Mouse (Mus musculus) spleen, adult 12 weeks (tissue): ENCODE data around the gene Olfr1367.
"Not testable (repeated sequence)": the region's sequence is repeated elsewhere in the genome, so short reads cannot be mapped to it uniquely, and the experiment has no call there.

Experiments used
- DNase-seq: peaks from one replicate; pipeline ENCODE4 v3.0.0; 2022; ENCODE audit warnings: low spot score

The Olfr1367 gene

DNA sequence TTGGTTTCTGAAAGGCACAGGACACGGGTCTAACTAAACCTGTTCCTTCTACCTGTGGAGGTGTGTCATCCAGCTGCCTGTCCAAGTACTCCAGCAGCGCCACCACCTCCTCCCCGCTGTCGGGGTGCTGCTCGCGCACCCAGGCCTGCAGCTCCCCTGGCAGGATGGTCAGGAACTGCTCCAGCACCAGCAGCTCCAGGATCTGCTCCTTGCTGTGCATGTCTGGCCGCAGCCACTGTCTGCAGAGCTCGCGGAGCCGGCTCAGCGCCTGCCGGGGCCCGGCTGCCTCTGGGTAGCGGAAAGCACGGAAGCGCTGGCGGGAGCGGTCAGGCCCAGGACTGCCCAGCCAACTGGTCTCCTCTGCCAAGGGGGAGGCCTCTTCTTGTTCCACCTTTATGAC is 49.3 kb downstream of the Olfr1367 start:
- not testable (repeated sequence) for DNase-seq

DNA sequence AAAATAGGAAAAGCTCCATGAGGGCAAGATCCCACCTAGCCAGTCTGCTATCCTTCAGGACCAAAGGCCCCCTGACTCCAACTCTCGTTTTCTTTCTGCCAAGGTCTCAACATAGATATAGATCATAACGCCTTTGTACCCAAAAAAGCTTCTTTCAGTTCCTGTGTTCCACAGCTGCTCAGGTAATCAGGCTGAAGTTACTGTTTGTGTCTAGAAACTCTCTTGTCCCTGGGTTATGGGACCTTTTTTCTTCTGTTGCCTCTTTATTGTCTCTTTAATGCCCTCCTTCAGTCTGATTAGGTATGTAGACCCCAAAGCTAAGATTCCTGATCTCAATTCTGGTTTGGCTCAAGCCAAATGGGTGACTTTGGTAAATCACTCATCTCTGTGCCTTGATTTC is 50.8 kb downstream of the Olfr1367 start:
- DNase-seq: no peak
